Mouse (Mus musculus): Measurements from ENCODE around the gene Cpox. TPM values are rescaled to one million over a fixed set of nuclear protein-coding genes. Genes with fewer than 3 reads are reported as not detected.

The Cpox gene
- polyA plus RNA-seq, 1 experiment from 2014 or later, result 24.1 TPM

- Histone ChIP-seq H3K4me1 (no peaks in the 10 kb centered on the region), H3K27ac (replicated peaks) (no peak overlapping the region), H3K9me3 (replicated peaks) (no peaks in the 10 kb centered on the region), H3K27me3 (ENCODE audit: low read depth, poor library complexity, severe bottlenecking) (no peaks in the 10 kb centered on the region), H3K4me3 (no peak overlapping the region), H3K36me3 (no peaks in the 10 kb centered on the region)
- 79% methylated on average over 3 of the region's 3 CpGs for WGBS
- no peak for DNase-seq (ENCODE audit: low spot score)
Measured at GRCm38 (mm10) chr16:58708601-58709475, 38.7 kb downstream of the Cpox start.

- Histone ChIP-seq H3K4me3 (no peak overlapping the region), H3K27ac (replicated peaks) (no peak overlapping the region), H3K27me3 (ENCODE audit: low read depth, poor library complexity, severe bottlenecking) (no peaks in the 10 kb centered on the region), H3K36me3 (no peaks in the 10 kb centered on the region), H3K4me1 (no peaks in the 10 kb centered on the region), H3K9me3 (replicated peaks) (no peaks in the 10 kb centered on the region)
- no peak for DNase-seq (ENCODE audit: low spot score)
- WGBS, result 80% methylated on average over 4 of the region's 4 CpGs
Measured at GRCm38 (mm10) chr16:58709536-58709935, 39.4 kb downstream of the Cpox start.

DNA sequence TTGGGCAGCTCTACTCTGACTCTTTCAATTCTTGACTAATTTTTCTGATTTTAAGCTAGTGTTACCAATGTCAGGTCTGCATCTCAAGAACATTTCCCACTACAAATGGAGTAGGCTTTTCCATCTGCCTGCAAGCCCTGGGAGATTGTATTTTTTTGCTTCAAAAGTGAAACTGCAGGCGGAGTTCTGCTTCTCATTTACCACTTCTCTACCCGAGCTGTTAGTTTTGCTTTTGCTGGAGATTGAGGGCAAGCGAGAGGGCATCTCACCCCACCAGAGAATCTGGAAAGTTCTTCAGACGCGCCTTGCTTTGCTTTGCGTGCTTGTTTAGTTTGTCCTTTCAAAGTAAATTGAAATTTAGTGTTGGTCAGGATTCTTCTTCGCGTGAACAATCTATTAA lies 42.1 kb downstream of the Cpox start:
- Histone ChIP-seq H3K4me1 (no peaks in the 10 kb centered on the region), H3K27ac (replicated peaks) (no peak overlapping the region), H3K27me3 (ENCODE audit: low read depth, poor library complexity, severe bottlenecking) (no peaks in the 10 kb centered on the region), H3K9me3 (replicated peaks) (no peaks in the 10 kb centered on the region), H3K36me3 (no peaks in the 10 kb centered on the region), H3K4me3 (no peak overlapping the region)
- no peak for DNase-seq (ENCODE audit: low spot score)
- WGBS, result 80% methylated on average over 8 of the region's 8 CpGs

- no peak for DNase-seq (ENCODE audit: low spot score)
- 91% methylated on average over 1 of the region's 1 CpGs for WGBS
- Histone ChIP-seq H3K27ac (replicated peaks) (no peak overlapping the region), H3K36me3 (no peaks in the 10 kb centered on the region), H3K9me3 (replicated peaks) (no peaks in the 10 kb centered on the region), H3K27me3 (ENCODE audit: low read depth, poor library complexity, severe bottlenecking) (no peaks in the 10 kb centered on the region), H3K4me1 (peaks cover 3% of the 10 kb centered on the region; the same call in 1 of the 2 replicates), H3K4me3 (no peak overlapping the region)
Measured at GRCm38 (mm10) chr16:58713128-58713527, 43.0 kb downstream of the Cpox start.

- no peak overlapping the region for H3K4me3 ChIP-seq
- no peaks in the 10 kb centered on the region for H3K36me3 ChIP-seq
- H3K4me1 ChIP-seq, result peaks cover 3% of the 10 kb centered on the region; the same call in 1 of the 2 replicates
- no peaks in the 10 kb centered on the region for H3K9me3 ChIP-seq (replicated peaks)
- no peak overlapping the region for H3K27ac ChIP-seq (replicated peaks)
- H3K27me3 ChIP-seq (ENCODE audit: low read depth, poor library complexity, severe bottlenecking), result no peaks in the 10 kb centered on the region
- DNase-seq (ENCODE audit: low spot score), result no peak
- WGBS, result 82% methylated on average over 4 of the region's 4 CpGs
Measured at GRCm38 (mm10) chr16:58715018-58715417, 44.9 kb downstream of the Cpox start.

DNA sequence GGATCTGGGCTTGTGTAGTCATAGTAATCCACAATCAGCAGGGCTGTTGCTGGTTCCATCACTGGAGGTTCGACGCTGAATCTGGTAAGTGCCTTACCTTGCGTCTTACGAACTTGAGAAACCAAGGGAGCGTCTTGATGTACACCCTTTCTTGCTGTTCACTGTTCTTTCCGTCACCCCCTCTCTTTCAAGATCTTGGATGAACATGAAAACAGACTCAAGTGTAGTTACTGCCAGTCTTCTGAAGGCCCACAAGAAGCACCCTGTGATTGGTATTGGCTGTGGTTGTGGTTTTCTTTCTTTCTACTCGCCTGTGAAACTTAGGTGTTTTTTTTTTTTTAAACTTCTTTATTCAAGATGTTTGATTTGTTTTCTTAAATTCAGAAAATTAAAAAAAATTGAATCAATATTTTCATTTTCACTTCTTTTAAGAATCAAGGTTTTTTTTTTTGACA lies 48.6 kb downstream of the Cpox start, which contains the start of gene Gpr15:
Gene Gpr15 (minus strand): TSS at position 405 of the 455 bp plus-strand sequence.
- Histone ChIP-seq H3K9me3 (replicated peaks) (no peaks in the 10 kb centered on the region), H3K27me3 (ENCODE audit: low read depth, poor library complexity, severe bottlenecking) (no peaks in the 10 kb centered on the region), H3K36me3 (no peaks in the 10 kb centered on the region), H3K4me1 (peaks cover 3% of the 10 kb centered on the region; the same call in 1 of the 2 replicates), H3K4me3 (no peak within 1 kb of the TSS), H3K27ac (replicated peaks) (no peak within 1 kb of the TSS)
- DNase-seq (ENCODE audit: low spot score), result no peak
- 87% methylated on average over 7 of the region's 7 CpGs for WGBS

- H3K4me3 ChIP-seq, result no peak overlapping the region
- no peak for DNase-seq (ENCODE audit: low spot score)
- peaks cover 3% of the 10 kb centered on the region; the same call in 1 of the 2 replicates for H3K4me1 ChIP-seq
- H3K27ac ChIP-seq (replicated peaks), result no peak overlapping the region
- H3K36me3 ChIP-seq, result no peaks in the 10 kb centered on the region
- no peaks in the 10 kb centered on the region for H3K27me3 ChIP-seq (ENCODE audit: low read depth, poor library complexity, severe bottlenecking)
- 92% methylated on average over 2 of the region's 2 CpGs for WGBS
- H3K9me3 ChIP-seq (replicated peaks), result no peaks in the 10 kb centered on the region
Measured at GRCm38 (mm10) chr16:58722292-58722691, 52.2 kb downstream of the Cpox start.

- 85% methylated on average over 11 of the region's 11 CpGs for WGBS
- no peaks in the 10 kb centered on the region for H3K9me3 ChIP-seq (replicated peaks)
- H3K36me3 ChIP-seq, result peaks cover 23% of the 10 kb centered on the region
- peak overlapping the region; percentile 81 for H3K4me3 ChIP-seq
- H3K27ac ChIP-seq (replicated peaks), result peak overlapping the region; percentile 90
- peaks cover 9% of the 10 kb centered on the region for H3K4me1 ChIP-seq
- no peak for DNase-seq (ENCODE audit: low spot score)
- no peaks in the 10 kb centered on the region for H3K27me3 ChIP-seq (ENCODE audit: low read depth, poor library complexity, severe bottlenecking)
Measured at GRCm38 (mm10) chr16:58726680-58727476, 56.8 kb downstream of the Cpox start.

GRCm38 (mm10) chr16:58727477-58728131 lies 57.5 kb downstream of the Cpox start, which contains the start of gene Cldnd1:
Cldnd1 (plus strand) TSS chr16:58727910.
- peak within 1 kb of the TSS; percentile 90 for H3K27ac ChIP-seq (replicated peaks)
- DNase-seq (ENCODE audit: low spot score), result peak; percentile 97
- H3K4me1 ChIP-seq, result peaks cover 9% of the 10 kb centered on the region
- no peaks in the 10 kb centered on the region for H3K9me3 ChIP-seq (replicated peaks)
- 2% methylated on average over 35 of the region's 35 CpGs for WGBS
- peak within 1 kb of the TSS; percentile 81 for H3K4me3 ChIP-seq
- no peaks in the 10 kb centered on the region for H3K27me3 ChIP-seq (ENCODE audit: low read depth, poor library complexity, severe bottlenecking)
- H3K36me3 ChIP-seq, result peaks cover 31% of the 10 kb centered on the region

DNA sequence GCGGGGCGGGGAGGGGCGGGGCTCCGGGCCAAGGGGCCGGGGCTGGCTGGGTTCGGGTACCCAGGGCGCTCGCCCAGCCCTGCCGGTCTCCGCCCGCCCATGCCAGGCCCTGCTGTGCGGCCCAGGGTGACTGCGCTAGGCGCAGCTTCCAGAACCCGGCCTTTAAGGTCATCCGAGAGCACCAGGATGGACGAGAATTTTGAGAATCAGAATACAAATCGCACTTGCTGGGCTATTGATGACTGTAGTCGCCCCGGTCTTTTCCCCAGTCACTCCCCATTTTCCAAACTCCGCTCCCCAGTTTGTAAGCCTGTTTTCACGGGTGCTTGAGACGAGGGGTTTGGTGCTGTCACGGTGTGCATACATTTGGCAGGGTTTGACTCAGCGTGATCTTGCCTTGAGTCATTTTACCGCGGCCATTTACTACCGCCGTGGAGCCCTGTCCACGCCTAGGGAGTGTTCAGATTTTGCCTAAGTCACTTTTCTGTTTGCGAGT lies 58.1 kb downstream of the Cpox start:
- no peak for DNase-seq (ENCODE audit: low spot score)
- Histone ChIP-seq H3K9me3 (replicated peaks) (no peaks in the 10 kb centered on the region), H3K27me3 (ENCODE audit: low read depth, poor library complexity, severe bottlenecking) (no peaks in the 10 kb centered on the region), H3K4me3 (peak overlapping the region; percentile 81), H3K4me1 (peaks cover 9% of the 10 kb centered on the region), H3K27ac (replicated peaks) (peak overlapping the region; percentile 90), H3K36me3 (peaks cover 37% of the 10 kb centered on the region)
- WGBS, result under 1% methylated on average over 27 of the region's 31 CpGs

DNA sequence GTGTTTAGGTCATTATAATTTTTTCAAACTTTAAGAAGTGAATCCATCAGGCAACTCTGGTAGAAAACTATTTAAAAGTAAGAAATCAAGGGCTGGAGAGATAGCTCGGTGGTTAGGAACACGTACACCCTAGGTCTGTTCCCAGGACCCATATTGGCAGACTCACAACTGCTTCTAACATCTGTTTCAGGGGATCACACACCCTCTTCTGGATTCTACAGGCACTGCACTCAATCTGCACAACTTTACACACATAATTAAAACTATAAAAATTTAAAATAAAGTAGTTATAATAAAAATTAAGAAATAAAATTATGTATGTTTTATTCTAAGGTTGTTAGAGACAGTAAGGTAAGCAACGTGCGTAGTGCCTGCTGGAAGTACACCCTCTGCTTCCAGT lies 68.1 kb downstream of the Cpox start:
- Histone ChIP-seq H3K27me3 (ENCODE audit: low read depth, poor library complexity, severe bottlenecking) (no peaks in the 10 kb centered on the region), H3K4me1 (no peaks in the 10 kb centered on the region), H3K27ac (replicated peaks) (no peak overlapping the region), H3K4me3 (no peak overlapping the region), H3K36me3 (peaks cover 27% of the 10 kb centered on the region), H3K9me3 (replicated peaks) (no peaks in the 10 kb centered on the region)
- 81% methylated on average over 4 of the region's 4 CpGs for WGBS
- no peak for DNase-seq (ENCODE audit: low spot score)

DNA sequence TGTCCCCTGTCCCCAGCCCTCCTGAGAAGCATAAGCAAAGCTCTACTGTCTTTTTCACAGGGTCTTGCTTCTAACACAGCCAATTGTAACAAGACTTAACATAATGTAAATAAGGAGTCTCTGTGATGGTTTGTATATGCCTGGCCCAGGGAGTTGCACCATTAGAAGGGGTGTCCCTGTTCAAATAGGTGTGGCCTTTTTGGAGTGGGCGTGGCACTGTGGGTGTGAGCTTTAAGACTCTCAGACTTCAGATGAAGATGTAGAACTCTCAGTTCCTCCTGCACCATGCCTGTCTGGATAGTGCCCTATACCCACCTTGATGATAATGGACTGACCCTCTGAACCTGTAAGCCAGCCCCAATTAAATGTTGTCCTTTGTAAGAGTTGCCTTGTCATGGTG lies 68.7 kb downstream of the Cpox start:
- Histone ChIP-seq H3K4me1 (no peaks in the 10 kb centered on the region), H3K36me3 (peaks cover 22% of the 10 kb centered on the region), H3K27ac (replicated peaks) (no peak overlapping the region), H3K27me3 (ENCODE audit: low read depth, poor library complexity, severe bottlenecking) (no peaks in the 10 kb centered on the region), H3K9me3 (replicated peaks) (no peaks in the 10 kb centered on the region), H3K4me3 (no peak overlapping the region)
- no peak for DNase-seq (ENCODE audit: low spot score)
- WGBS, result 92% methylated on average over 1 of the region's 1 CpGs

All from midbrain, embryonic 10.5 days (tissue).